Mouse (Mus musculus): ENCODE data around the gene Krtap21-1. TPM values are rescaled to one million over a fixed set of nuclear protein-coding genes. Genes with fewer than 3 reads are reported as not detected.

Gene Krtap21-1
- total RNA-seq (2021), result not detected
- long read RNA-seq, experiment 1, result 0 reads
- long read RNA-seq, experiment 2, result 0 reads

- DNase-seq, result no peak
Measured at GRCm38 (mm10) chr16:89403768-89404167, at the start of gene Krtap21-1. Gene Krtap21-1 (minus strand): TSS chr16:89403868.

GRCm38 (mm10) chr16:89429586-89429985 lies 25.9 kb upstream of the Krtap21-1 start:
- DNase-seq, result no peak

GRCm38 (mm10) chr16:89425310-89425709 lies 21.6 kb upstream of the Krtap21-1 start:
- peak; percentile 3 to 7 for DNase-seq

- DNase-seq, result no peak
Measured at GRCm38 (mm10) chr16:89420011-89420410, 16.3 kb upstream of the Krtap21-1 start, which contains the start of gene Krtap6-2. Gene Krtap6-2 (minus strand): TSS chr16:89420111.

GRCm38 (mm10) chr16:89416311-89416710 lies 12.6 kb upstream of the Krtap21-1 start:
- DNase-seq, result no peak

- DNase-seq, result no peak
Measured at GRCm38 (mm10) chr16:89410345-89411068, 6.8 kb upstream of the Krtap21-1 start.

- no peak for DNase-seq
Measured at GRCm38 (mm10) chr16:89372734-89373461, 30.8 kb downstream of the Krtap21-1 start.

Other genes with a start within 250 kb of the Krtap21-1 start
- not detected for gene Gm9789, start 245.9 kb downstream of the Krtap21-1 start, total RNA-seq (2021)
- not detected for gene Gm7735, start 234.4 kb downstream of the Krtap21-1 start, total RNA-seq (2021)
- not detected for gene 1110057P08Rik, start 229.1 kb downstream of the Krtap21-1 start, total RNA-seq (2021)
- gene Krtap20-2, start 198.0 kb downstream of the Krtap21-1 start, total RNA-seq (2021), result not detected
- gene Krtap6-2, start 16.2 kb upstream of the Krtap21-1 start, total RNA-seq (2021), result not detected
- gene Krtap8-1, start 84.1 kb upstream of the Krtap21-1 start, total RNA-seq (2021), result not detected
- gene Krtap7-1, start 104.5 kb upstream of the Krtap21-1 start, total RNA-seq (2021), result not detected
- gene Krtap11-1, start 167.3 kb upstream of the Krtap21-1 start, total RNA-seq (2021), result not detected